Mouse (Mus musculus) liver, adult 2 months (tissue): Measurements from ENCODE around the gene Sypl. TPM values are rescaled to one million over a fixed set of nuclear protein-coding genes. Genes with fewer than 3 reads are reported as not detected.

ENCODE experiments used
- DNase-seq: peaks from one replicate; pipeline ENCODE4 v3.0.0-alpha.2; 2011; ENCODE audit warnings: low read depth, low spot score; ENCODE audit errors: extremely low read depth
- H3K27ac ChIP-seq: fragments of 200-500 bp; replicated peaks from 2 replicates; pipeline ENCODE4 v1.5.1; 2012; ENCODE audit warnings: low read depth, mild to moderate bottlenecking, control low read depth, inconsistent platforms, low read length; ENCODE audit not compliant: insufficient read depth
- H3K27me3 ChIP-seq: fragments of 200-500 bp; 2 replicates; pipeline ENCODE4 v1.6.1; 2012; ENCODE audit warnings: mild to moderate bottlenecking, moderate library complexity, low read length, inconsistent platforms; ENCODE audit not compliant: control insufficient read depth, insufficient read depth
- H3K36me3 ChIP-seq: fragments of 200-500 bp; 2 replicates; pipeline ENCODE4 v1.6.1; 2012; ENCODE audit warnings: low read length, inconsistent platforms; ENCODE audit not compliant: control insufficient read depth, insufficient read depth
- H3K4me1 ChIP-seq: fragments of 200-500 bp; 2 replicates; pipeline ENCODE4 v1.6.1; 2011; ENCODE audit warnings: low read length; ENCODE audit not compliant: control insufficient read depth, insufficient read depth
- H3K4me3 ChIP-seq: fragments of 200-500 bp; 2 replicates; pipeline ENCODE4 v1.5.1; 2011; ENCODE audit warnings: low read depth, mild to moderate bottlenecking, control low read depth, low read length, moderate library complexity; ENCODE audit not compliant: insufficient read depth
- H3K79me2 ChIP-seq: fragments of 200-500 bp; 2 replicates; pipeline ENCODE4 v1.6.1; 2012; ENCODE audit warnings: inconsistent platforms, mild to moderate bottlenecking, low read length, moderate library complexity; ENCODE audit not compliant: control insufficient read depth, insufficient read depth
- H3K9ac ChIP-seq: fragments of 200-500 bp; 2 replicates; pipeline ENCODE4 v1.6.1; 2012; ENCODE audit warnings: low read depth, mild to moderate bottlenecking, control low read depth, inconsistent platforms, low read length
- CTCF ChIP-seq: fragments of 200-500 bp; IDR thresholded peaks from 2 replicates; pipeline ENCODE4 v1.5.1; 2011; ENCODE audit warnings: low read depth, low read length, control low read depth
- POLR2A ChIP-seq: fragments of 200-500 bp; IDR thresholded peaks from 2 replicates; pipeline ENCODE4 v1.6.1; 2011; ENCODE audit warnings: low read length, control low read depth; ENCODE audit not compliant: insufficient read depth; ENCODE audit errors: extremely low read depth
- WGBS: fragments of 180-500 bp; shearing (Covaris S2); methylation state at CpG from one replicate; pipeline ENCODE4 v1.1.7; 2018; 5-methylcytosine and 5-hydroxymethylcytosine counted together
- polyA plus RNA-seq: library from polyadenylated mRNA; depleted of rRNA; stranded (reverse); fragments of >200 nt; gene quantifications from 2 replicates; pipeline ENCODE4 v1.2.3, GENCODE M21; 2012; rRNA removed
- total RNA-seq: library from RNA; depleted of rRNA; stranded (reverse); fragments of >200 nt; gene quantifications from 2 replicates; pipeline ENCODE4 v1.2.3, GENCODE M21; 2014; rRNA removed

The Sypl gene
- total and polyA plus RNA-seq, 2 experiments = 38.6 to 48.4 TPM

DNA sequence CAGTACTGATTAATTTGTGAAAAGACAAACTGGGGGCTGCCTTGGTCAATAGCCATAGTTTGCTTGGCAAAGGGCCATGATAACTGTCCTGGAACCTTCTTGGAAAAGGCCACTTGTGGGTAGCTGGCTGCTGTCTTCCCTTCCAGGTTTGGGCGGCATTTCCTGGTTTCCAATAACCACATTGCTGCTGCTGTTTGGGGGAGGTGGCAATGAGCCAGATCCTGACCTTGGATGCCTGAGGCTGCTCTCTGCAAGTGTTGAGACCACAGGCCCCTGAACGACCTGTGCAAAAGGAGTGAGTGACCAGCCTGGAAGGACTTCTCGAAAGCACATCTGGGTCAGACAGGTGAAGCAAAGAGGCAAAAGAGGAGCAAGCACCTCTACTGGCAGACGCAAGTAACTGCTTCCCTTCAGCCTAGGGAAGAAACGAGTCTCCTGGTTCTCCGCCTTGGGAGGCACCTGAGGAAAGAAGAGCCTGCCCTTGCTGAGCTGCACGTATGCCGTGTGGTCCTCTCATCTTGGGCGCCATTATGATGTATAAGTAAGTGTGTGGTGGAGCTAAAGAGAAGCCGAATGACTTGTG lies 74.5 kb downstream of the Sypl start:
- no peaks in the 10 kb centered on the region for H3K36me3 ChIP-seq
- H3K9ac ChIP-seq = no peak overlapping the region
- H3K79me2 ChIP-seq = no peaks in the 10 kb centered on the region
- H3K27ac ChIP-seq = no peak overlapping the region
- DNase-seq = no peak
- no peaks in the 10 kb centered on the region for H3K4me1 ChIP-seq
- no peak overlapping the region for H3K4me3 ChIP-seq
- no peak for TF ChIP-seq CTCF
- no peak for TF ChIP-seq POLR2A
- WGBS = 80% methylated on average over 10 of the region's 10 CpGs
- H3K27me3 ChIP-seq = no peaks in the 10 kb centered on the region

DNA sequence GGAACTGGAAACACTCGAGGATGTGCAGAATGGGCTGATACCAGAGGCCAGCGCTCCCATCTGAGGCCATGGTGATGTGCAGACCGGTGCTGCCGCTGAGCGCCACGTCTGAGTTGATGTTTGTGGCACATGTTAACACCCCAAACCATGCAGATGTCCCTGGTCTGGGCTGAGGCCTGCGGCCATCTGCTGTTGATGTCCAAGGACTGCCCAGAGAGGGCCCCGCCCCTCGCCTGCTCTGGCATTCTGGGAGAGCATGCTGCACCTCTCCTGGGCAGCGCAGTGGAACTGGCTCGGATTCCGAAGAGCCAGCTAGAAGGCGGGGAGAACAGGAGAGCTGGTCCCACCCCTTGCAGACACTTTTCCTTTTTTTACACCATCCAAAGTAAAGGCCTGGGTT lies 75.0 kb downstream of the Sypl start:
- WGBS = 73% methylated on average over 13 of the region's 13 CpGs
- no peak overlapping the region for H3K27ac ChIP-seq
- no peak for TF ChIP-seq CTCF
- TF ChIP-seq POLR2A = no peak

More for the DNA sequence above, 75.0 kb downstream of the Sypl start:
- Histone ChIP-seq H3K4me1 (no peaks in the 10 kb centered on the region), H3K27me3 (no peaks in the 10 kb centered on the region), H3K79me2 (no peaks in the 10 kb centered on the region), H3K9ac (no peak overlapping the region), H3K4me3 (no peak overlapping the region), H3K36me3 (no peaks in the 10 kb centered on the region)
- DNase-seq = no peak

Other genes with a start within 250 kb of the Sypl start
- 57.8 and 75.6 TPM in 2 replicates for gene Nampt, start 134.3 kb upstream of the Sypl start, total RNA-seq
- 9.5 and 10.9 TPM in 2 replicates for gene Nampt, start 134.3 kb upstream of the Sypl start, polyA plus RNA-seq
- not detected in 2 replicates for gene Cdhr3, start 139.0 kb downstream of the Sypl start, total RNA-seq
- gene Cdhr3, start 139.0 kb downstream of the Sypl start, polyA plus RNA-seq = not detected in 2 replicates
- gene Atxn7l1, start 193.8 kb downstream of the Sypl start, total RNA-seq = 6.1 and 7.9 TPM in 2 replicates
- 10.1 and 16.2 TPM in 2 replicates for gene Atxn7l1, start 193.8 kb downstream of the Sypl start, polyA plus RNA-seq